Mouse (Mus musculus) heart, postnatal 0 days (tissue): ENCODE results near the gene Rtn4ip1.
"Not testable (repeated sequence)": the region's sequence is repeated elsewhere in the genome, so short reads cannot be mapped to it uniquely, and the experiment has no call there.

Experiments
- CTCF ChIP-seq: IDR thresholded peaks from 2 replicates; pipeline ENCODE4 v1.5.1; 2016; ENCODE audit warnings: antibody characterized with exemption, control low read depth, low read depth
- EP300 ChIP-seq: IDR thresholded peaks from 2 replicates; pipeline ENCODE4 v1.6.1; 2016; ENCODE audit warnings: antibody characterized with exemption, low read depth

- TF ChIP-seq CTCF, EP300: not testable (repeated sequence)
Measured at GRCm38 (mm10) chr10:43925776-43926175, 24.2 kb downstream of the Rtn4ip1 start.
